Mouse (Mus musculus) retina, adult 2 months (tissue): ENCODE measurements around the gene Mbd6.

ENCODE experiments used
- DNase-seq: peaks from one replicate; pipeline ENCODE4 v3.0.0-alpha.2; 2012; ENCODE audit warnings: low read depth, low spot score

Gene Mbd6

DNA sequence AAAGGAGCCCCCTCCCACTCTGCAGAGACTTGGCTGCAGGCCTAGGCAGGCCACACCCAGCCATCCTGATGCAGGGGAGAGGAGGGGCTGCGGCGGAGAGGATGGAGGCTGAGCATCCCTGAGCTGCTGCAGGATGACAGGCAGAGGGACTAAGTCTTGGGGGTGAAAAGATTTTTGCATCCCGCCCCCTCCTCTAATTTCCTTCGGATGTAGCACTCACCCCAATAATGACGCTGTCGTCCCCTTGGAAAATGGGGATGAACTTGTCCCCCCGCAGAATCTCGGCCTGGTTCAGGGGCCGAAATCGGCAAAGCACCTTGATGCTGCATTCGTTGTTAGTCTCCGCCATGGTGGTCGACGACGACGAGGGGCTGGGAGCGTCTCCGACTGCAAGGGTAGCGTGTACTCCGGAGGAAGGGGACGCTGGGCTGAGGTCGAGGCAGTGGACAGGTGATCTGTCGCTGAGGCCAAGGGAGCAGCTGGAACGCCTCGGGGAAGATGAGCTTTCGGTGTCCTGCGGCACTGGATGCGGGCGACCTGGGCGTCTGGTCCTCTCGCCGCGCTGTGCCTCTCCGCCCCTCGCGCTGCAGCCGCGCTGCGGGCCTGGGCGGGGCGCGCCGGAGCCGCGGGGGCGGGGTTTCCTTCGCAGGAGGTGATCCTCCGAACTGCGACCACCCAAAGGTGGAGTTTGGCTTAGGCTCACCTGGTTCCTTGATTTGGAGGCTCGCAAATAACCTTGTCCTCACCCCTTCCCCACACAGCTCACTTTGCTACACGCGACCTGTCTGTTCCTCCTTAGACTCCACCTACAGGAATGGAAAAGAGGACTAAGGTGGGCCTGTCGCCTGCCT is 26.0 kb downstream of the Mbd6 start, which contains the start of gene Kif5a:
Kif5a (minus strand) TSS at position 801 of the 851 bp plus-strand sequence.
- DNase-seq, result no peak

DNA sequence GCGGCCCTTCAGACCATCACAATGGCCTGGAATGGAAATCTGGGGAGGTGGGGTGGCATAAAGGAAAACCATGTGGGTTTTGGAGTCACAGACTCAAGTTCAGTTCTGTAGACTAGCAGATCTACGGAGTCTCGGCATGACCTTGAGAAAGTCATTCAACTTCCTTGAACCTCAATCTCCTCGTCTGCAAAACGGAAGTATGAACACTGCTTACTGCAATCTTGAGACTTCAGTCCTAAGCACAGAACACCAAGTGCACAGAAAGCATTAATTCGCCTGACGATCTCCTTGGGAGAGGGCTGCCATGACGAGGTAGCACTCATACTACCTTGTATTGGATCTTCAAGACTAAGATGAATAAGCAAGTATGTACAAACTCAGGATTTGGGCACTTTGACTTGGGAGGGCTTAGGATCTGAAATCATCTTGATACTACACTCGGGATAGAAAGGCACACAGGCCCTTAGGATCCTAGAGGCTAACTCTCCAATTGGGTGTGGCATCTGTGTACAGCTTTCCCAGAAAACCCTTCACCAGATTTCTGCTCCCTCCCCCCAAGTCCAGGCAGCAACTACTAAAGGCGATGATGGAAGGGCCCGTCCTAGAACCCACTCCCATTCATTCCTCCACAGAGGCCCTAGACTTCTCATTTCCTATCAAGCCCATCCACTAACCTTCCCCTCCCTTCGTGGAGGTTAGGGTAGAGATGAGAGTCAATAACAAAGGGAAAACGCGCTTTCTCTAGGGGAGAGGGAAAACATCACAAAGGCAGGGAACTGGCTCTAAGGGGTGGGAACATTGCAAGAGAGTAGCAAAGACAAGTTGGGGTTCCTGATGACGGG is 26.9 kb downstream of the Mbd6 start:
- no peak for DNase-seq

DNA sequence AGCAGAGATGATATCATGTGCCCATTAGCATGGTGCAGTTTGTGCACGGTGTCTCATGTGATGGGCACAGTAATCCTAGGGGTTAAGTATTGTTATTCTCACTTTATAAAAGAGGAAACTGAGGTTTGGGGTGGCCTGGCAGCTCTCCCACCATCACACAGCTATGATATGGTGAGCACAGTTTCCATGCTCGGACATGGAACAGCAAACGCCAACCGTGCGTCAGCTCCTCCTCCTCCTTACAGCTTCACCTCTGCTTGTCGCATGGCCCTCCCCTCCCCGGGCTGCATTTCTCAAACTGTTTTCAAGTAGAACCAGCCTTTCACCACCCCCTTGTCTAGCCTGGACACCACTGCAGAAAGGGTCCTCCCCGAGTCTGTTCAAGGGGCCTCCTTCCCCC is 30.3 kb downstream of the Mbd6 start:
- no peak for DNase-seq

DNA sequence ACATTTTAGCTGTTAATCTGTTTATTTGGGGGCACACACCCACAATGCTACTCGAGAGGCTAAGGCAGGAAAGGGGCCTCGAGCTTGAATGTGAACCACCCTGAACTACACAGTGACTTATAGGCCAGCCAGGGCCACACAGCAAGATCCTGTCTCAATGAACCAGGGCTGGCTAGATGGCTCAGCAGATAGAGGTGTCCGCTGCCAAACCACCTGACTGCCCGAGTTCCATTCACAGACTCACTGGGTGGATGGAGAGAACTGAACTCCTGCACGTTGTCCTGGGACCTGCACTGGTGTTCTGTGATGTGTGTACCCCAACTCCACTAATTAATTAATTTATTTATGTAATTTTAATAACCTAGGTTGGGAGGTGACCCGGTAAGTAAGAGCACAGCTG is 31.0 kb downstream of the Mbd6 start:
- DNase-seq, result no peak

DNA sequence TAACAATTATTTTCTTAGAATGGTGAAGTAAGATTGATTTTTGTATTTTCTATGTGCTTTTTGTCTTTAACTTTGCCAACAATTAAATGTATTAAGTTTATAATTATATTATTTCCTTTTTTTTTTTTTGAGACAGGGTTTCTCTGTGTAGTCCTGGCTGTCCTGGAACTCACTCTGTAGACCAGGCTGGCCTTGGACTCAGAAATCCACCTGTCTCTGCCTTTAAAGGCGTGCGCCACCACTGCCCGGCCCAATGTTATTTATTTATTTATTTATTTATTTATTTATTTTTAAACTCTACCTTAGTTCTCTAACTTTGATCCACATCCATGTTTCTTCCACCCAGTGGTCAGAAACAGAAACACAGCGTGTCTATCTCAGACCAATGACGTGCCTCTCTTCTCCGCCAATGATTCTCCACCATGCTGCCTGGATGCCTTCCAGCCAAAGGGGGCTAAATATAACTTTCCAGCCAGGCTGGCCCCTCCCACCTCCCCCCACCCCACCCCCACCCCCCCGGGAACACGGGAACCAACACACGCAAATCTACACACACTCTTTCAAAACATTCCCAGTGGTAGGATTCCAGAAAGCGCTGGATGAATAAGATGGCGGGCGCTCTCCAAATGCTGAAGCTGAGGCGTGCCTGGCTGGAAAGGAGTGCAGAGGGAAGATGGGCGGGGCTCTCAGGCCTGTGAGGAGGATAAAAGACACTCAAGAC is 33.0 kb downstream of the Mbd6 start:
- no peak for DNase-seq

DNA sequence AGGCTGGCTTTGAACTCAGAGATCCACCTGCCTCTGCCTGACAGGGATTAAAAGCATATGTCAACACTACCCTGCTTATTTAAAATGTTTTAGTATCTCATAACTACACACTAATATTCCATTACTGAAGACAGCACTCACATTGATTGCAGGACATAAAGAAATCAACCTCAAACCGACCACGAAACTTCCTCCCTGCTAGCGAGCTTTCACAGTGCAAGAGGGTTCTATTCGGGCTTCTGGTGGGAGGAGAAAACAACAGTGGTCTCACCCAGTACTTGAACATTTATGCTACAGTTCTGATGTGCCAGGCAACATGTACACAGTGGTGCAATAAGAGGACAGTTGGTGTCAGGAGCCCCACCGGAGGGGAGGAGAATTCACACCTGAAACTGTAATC is 38.0 kb downstream of the Mbd6 start:
- no peak for DNase-seq

DNA sequence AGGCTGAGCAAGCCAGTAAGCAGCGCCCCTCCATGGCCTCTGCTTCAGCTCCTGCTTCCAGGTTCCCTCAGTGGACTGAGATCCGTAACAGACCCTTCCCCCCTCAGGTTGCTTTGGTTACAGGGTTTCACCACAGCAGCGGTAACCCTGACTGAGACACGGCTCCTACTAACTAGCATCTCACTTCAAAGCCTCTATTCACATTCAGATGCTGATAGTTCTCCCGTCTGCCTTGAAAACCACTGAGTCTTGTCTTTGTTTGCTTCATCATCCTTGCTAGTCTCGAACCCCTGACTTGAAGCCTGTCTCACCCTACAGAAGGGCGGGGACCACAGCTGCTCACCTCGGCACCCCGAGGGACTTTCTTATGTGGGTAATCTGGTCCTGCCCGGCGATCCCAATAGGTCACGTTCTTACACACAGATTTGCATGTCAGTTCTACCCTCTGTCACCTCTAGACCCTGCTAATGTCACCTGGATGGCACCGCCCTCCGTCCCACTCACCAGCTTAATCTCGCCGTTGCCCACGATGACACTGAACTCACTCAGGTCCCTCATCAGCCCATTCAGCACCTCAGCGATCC is 50.5 kb downstream of the Mbd6 start:
- no peak for DNase-seq

DNA sequence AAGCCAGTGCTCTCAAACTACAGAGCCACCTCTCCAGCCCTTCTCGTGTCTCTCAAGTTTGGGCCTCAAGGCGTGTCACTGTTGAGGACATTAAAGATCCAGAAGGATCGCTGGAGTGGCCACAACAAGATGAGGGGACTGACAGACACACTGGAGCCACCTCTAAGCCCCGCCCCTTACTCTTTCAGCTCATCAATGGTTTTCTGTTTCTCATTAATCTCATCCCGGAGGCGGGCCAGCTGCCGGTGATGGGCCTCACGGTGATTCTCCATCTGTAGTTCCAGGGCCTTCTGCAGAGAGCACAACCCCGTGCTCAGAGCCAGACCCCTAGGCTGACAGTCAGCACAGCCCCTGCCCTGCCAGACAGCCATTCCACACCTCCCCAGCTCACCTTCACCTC is 52.3 kb downstream of the Mbd6 start:
- no peak for DNase-seq

DNA sequence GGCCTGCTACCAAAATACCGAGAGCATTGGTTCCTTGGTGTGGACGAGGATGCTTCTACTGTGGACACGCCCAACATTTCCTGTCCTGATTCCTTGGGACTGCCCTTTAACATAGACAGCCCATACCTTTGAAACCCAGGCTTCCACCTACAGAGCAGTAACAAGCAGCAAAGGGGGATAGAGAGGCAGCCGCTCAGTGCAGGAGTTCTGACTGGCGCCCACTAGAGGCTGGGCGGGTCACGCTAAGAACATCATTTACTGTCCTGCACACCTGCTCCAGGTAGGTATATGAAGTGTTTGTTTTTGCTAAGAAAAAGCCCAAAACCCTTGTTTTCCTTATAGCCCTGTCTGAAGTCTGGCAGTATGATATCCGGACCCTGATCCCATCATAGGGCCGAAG is 55.7 kb downstream of the Mbd6 start:
- DNase-seq, result no peak
